Mouse (Mus musculus) E14TG2a.4 (cell line): ENCODE results near the gene Adm.

Experiments
- H3K27me3 ChIP-seq: 2 replicates; pipeline ENCODE4 v1.6.1; 2014; ENCODE audit warnings: low read length, control low read depth; ENCODE audit not compliant: insufficient read depth
- H3K36me3 ChIP-seq: 2 replicates; pipeline ENCODE4 v1.6.1; 2014; ENCODE audit warnings: low read length, control low read depth; ENCODE audit not compliant: insufficient read depth
- H3K4me1 ChIP-seq: replicated peaks from 2 replicates; pipeline ENCODE4 v1.6.1; 2014; ENCODE audit warnings: low read depth, low read length, control low read depth
- H3K4me3 ChIP-seq: replicated peaks from 2 replicates; pipeline ENCODE4 v1.5.1; 2014; ENCODE audit warnings: mild to moderate bottlenecking, low read length
- H3K9me3 ChIP-seq: 2 replicates; pipeline ENCODE4 v1.6.1; 2014; ENCODE audit warnings: low read length, control low read depth
- CTCF ChIP-seq: conservative IDR thresholded peaks from 2 replicates; pipeline ENCODE4 v1.5.1; 2014; ENCODE audit warnings: low read length
- NANOG ChIP-seq: IDR thresholded peaks from 2 replicates; pipeline ENCODE4 v1.6.1; 2014; ENCODE audit warnings: borderline replicate concordance, low read length, mixed read lengths
- POU5F1 ChIP-seq: IDR thresholded peaks from 2 replicates; pipeline ENCODE4 v1.6.1; 2014; ENCODE audit warnings: low read length, borderline replicate concordance

The Adm gene

DNA sequence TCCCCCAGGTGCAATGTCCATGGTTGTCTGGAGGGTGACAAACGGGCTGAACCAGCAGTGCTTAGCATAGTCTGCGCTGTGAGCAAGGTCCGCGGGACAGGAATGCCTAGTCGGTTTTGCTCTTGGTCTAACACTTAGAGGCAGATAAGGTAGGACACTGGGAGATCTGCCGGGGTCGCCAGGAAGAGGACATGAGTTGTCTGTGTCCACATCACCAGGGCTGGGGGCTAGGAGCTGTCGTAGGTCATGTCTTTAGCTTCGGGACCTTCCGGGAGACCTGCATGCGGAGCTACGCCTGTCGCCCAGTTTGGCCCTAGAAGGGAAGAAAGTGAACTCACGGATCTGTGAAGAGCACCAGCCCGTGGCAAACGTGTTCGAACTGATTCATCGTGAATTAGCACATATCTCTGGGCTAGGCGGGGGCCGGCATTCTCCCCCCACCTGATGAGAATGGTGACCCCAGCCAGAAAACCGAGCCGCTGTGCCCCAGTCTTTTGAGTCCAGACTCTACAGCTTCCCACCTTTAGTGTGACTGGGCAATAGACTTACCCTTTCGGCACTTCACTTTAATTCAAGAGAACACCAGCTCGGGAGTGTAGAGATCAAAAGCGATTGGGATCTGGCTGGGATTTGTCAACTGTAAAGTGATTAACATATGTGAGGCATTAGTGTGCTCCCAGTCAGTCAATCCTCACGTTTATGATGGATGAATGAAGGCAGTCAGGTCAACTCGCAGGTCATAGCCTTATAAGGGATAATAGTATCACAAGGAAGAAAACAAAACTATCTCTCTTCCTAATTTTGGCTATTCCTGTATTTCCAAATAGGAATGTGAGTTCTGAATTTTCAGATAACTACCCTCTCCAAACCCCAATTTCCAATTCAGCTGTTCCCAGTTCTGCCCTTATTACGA, 1.0 kb upstream of the Adm start:
- TF ChIP-seq NANOG: no peak
- no peak for TF ChIP-seq POU5F1
- no peak for TF ChIP-seq CTCF
- Histone ChIP-seq H3K9me3 (no peaks in the 10 kb centered on the region), H3K4me1 (peaks cover 59% of the 10 kb centered on the region), H3K27me3 (peaks cover 79% of the 10 kb centered on the region), H3K4me3 (peak overlapping the region; percentile 76), H3K36me3 (no peaks in the 10 kb centered on the region)

DNA sequence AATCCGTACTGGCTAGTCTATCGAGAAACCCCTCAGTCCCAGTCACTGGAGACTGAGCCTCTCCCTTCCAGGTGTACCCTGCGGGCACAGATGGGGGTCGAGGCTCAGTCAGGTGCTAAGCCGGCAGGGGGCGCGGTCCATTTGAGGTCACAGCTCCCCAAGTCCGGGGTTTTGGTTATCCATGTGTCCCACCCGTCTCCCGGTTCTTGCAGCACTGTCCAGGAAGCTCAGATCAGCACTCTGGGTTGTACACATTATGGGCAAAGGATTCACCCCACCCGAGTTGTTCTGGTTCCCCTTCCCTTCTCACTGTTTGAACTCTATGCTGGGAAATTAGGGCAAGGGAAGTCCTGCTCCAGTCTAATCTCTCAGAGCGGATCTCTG, 370 bp upstream of the Adm start:
- Histone ChIP-seq H3K9me3 (no peaks in the 10 kb centered on the region), H3K4me1 (peaks cover 62% of the 10 kb centered on the region), H3K4me3 (peak overlapping the region; percentile 76), H3K36me3 (no peaks in the 10 kb centered on the region), H3K27me3 (peaks cover 84% of the 10 kb centered on the region)
- TF ChIP-seq NANOG (no peak), POU5F1 (no peak), CTCF (no peak)

DNA sequence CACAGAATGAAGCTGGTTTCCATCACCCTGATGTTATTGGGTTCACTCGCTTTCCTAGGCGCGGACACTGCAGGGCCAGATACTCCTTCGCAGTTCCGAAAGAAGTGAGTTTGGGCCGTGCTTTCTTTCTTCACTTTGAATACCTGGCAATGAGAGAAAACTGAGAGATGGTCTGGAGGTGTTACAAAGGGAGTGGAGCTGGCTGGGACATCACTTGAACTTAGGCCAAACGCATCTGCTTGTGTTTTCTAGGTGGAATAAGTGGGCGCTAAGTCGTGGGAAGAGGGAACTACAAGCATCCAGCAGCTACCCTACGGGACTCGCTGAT, 776 bp downstream of the Adm start:
- no peaks in the 10 kb centered on the region for H3K36me3 ChIP-seq
- H3K9me3 ChIP-seq: no peaks in the 10 kb centered on the region
- H3K27me3 ChIP-seq: peaks cover 89% of the 10 kb centered on the region
- TF ChIP-seq CTCF (no peak), NANOG (no peak), POU5F1 (no peak)
- peak overlapping the region; percentile 76 for H3K4me3 ChIP-seq
- peaks cover 62% of the 10 kb centered on the region for H3K4me1 ChIP-seq

DNA sequence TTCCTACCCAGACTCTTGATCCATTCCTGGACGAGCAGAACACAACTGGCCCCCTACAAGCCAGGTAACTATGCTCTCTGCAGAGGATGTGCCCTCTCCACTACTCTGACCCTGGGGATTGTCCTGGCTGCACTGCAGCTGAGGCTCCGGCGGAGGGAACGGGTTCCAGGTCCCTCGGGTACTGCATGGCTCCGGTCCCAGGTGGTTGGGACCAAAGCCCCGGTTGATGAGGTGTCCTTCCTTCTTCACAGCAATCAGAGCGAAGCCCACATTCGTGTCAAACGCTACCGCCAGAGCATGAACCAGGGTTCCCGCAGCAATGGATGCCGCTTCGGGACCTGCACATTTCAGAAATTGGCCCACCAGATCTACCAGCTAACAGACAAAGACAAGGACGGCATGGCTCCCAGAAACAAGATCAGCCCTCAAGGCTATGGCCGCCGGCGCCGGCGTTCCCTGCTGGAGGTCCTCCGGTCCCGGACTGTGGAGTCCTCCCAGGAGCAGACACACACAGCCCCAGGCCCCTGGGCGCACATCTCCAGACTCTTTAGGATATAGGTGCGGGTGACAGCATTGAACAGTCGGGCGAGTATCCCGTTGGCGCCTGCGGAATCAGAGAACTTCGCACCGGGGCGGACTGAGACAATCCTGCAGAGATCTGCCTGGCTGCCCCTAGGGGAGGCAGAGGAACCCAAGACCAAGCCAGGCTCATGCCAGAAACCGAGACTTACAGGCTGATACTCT, 1.3 kb downstream of the Adm start:
- TF ChIP-seq POU5F1 (no peak), NANOG (no peak), CTCF (no peak)
- H3K27me3 ChIP-seq: peaks cover 87% of the 10 kb centered on the region

DNA sequence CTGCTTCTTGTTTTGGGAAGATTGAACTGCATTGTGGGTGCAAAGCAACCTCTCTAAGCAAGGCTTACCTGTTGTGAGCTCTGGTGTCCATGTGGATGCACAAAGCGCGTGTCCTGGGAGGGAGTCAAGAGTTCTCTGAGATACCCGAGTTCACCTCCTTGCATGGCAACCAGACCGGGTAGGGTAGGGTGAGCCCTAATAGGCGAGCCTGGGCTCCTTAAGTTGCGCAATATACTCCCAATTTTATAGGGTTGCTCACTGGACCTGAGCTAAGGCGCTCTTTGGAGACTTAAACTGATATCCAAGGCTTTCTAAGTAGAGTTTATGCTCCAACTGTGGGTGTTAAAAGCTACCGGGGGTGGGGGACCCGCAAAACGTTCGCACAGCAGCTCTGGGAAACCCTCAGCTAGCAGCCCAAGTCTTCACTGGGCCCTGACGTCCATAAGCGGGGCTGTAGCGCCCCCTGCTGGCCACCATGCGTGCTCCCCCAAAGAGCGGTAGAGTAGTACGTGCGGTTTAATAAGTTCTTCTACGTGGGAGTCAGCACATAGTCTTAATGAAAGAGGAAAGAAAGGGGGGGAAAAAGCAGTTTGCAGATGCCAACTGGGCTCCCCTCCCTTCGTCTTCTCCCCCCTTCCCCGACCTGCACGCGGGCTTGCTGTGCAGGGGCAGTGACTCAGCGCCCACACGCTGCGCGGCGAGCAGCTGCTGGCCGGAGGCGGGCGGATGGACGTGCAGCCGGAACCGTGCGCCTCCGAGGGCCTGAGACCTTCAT, 2.6 kb downstream of the Adm start:
- Histone ChIP-seq H3K4me1 (peaks cover 58% of the 10 kb centered on the region), H3K9me3 (no peaks in the 10 kb centered on the region), H3K27me3 (peaks cover 75% of the 10 kb centered on the region), H3K4me3 (peak overlapping the region; percentile 71), H3K36me3 (no peaks in the 10 kb centered on the region)
- TF ChIP-seq NANOG (no peak), CTCF (peak; percentile 91)

More for the DNA sequence above, 1.3 kb downstream of the Adm start:
- H3K9me3 ChIP-seq: no peaks in the 10 kb centered on the region
- H3K36me3 ChIP-seq: no peaks in the 10 kb centered on the region
- peaks cover 62% of the 10 kb centered on the region for H3K4me1 ChIP-seq
- H3K4me3 ChIP-seq: peak overlapping the region; percentile 76

DNA sequence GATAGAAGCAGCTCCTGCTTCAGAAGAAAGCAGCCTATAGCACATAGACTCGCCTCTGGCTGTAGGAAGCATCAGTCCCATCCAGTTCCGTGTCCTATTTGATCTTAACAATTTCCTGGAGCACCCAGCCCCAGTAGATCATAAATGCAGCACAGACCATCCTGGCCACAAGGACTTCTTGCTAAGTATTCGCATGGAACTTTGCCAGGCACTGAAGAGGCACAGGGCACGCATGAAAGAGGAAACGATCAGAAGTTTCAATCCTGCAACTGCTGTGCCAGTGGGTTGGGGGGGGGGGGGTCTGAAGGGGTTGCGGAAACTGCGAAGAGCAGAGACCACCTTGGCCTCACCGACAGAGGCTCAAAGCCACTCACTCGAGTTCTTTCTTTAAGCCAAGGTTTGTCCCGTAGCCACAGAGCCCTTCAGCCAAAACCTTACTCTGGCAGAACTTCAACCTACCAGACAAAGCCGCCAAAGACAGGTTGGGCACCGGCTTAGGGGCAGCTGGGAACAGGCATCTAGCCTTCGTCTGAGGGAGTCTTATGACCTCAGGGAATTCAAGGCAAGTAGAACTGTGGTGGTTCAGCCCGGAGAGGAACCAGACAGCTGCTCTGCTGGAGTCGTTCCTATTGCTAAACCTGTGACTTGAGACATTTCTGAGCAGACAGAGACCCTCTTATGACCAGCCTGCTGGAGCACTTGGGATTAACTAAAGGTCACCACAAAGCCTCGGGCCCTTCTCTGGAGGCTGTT, 3.9 kb downstream of the Adm start:
- Histone ChIP-seq H3K4me3 (peak overlapping the region; percentile 71; the same call in 1 of the 2 replicates), H3K4me1 (peaks cover 47% of the 10 kb centered on the region), H3K9me3 (no peaks in the 10 kb centered on the region), H3K27me3 (peaks cover 63% of the 10 kb centered on the region), H3K36me3 (no peaks in the 10 kb centered on the region)
- TF ChIP-seq NANOG (no peak), POU5F1 (no peak), CTCF (no peak)

DNA sequence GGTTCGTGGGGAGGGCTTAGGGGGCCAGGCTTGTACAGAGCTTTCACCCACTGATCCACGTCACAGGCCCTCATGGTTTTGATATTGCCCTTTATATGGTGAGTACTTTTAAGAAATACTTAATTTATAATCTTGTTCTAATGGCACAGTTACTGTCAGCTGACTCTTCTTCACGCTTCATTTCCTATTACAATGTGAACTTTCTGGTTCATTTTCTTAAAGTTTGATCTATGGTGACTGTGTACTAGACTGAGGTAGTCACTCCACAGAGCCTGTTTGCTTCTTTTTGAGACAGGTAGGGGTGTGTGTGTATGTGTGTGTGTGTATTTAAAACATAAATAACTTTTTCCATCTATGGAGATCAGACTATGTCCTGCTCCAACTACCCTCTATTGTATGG, 8.5 kb downstream of the Adm start:
- no peak overlapping the region for H3K4me3 ChIP-seq
- H3K9me3 ChIP-seq: no peaks in the 10 kb centered on the region
- peaks cover 30% of the 10 kb centered on the region for H3K4me1 ChIP-seq
- H3K27me3 ChIP-seq: peaks cover 23% of the 10 kb centered on the region
- TF ChIP-seq NANOG (no peak), CTCF (no peak), POU5F1 (no peak)
- no peaks in the 10 kb centered on the region for H3K36me3 ChIP-seq

DNA sequence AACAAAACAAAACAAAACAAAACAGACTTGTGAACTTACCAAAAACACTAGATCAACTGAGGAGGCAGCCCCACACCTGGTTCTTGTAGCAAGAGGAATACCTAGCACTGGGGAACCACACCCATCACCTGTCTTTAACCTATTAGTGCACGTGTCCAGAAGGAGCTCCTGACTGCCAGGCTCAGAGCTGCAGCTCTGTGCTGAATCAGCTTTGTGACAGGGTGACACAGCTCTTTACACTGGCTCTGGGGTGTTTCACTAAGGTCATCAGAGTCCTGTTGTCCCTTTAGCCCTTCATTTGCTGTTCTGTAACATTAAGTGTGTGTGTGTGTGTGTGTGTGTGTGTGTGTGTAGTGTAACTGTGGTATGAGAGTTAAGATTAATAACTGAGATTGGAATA, 9.1 kb downstream of the Adm start:
- TF ChIP-seq POU5F1 (no peak), CTCF (no peak), NANOG (no peak)

More for the DNA sequence above, 9.1 kb downstream of the Adm start:
- Histone ChIP-seq H3K4me3 (no peak overlapping the region), H3K27me3 (peaks cover 17% of the 10 kb centered on the region), H3K36me3 (no peaks in the 10 kb centered on the region), H3K4me1 (peaks cover 25% of the 10 kb centered on the region), H3K9me3 (no peaks in the 10 kb centered on the region)
